Mouse (Mus musculus): Measurements from ENCODE around the gene Mrpl35. TPM values are rescaled to one million over a fixed set of nuclear protein-coding genes. Genes with fewer than 3 reads are reported as not detected.

Gene Mrpl35
- 43.7 TPM for polyA plus RNA-seq (2014; fragmentation: Illumina TruSeq; extraction: RNeasy Lipid Tissue Mini Kit (QIAGEN cat#74804); ENCODE audit: low read depth, low replicate concordance)

GRCm38 (mm10) chr6:71826869-71827268 is at the start of gene Mrpl35:
Gene Mrpl35, minus strand, starts transcription at chr6:71826969.

GRCm38 (mm10) chr6:71830690-71831580 is 4.2 kb upstream of the Mrpl35 start, which contains the start of gene Immt:
Gene Immt, plus strand, starts transcription at chr6:71831331.

Other genes starting within 250 kb of the Mrpl35 start
- 41.2 TPM for gene Kdm3a, start 194.0 kb downstream of the Mrpl35 start, polyA plus RNA-seq (2014; fragmentation: Illumina TruSeq; extraction: RNeasy Lipid Tissue Mini Kit (QIAGEN cat#74804); ENCODE audit: low read depth, low replicate concordance)
- 0.28 TPM for gene Reep1, start 119.4 kb downstream of the Mrpl35 start, polyA plus RNA-seq (2014; fragmentation: Illumina TruSeq; extraction: RNeasy Lipid Tissue Mini Kit (QIAGEN cat#74804); ENCODE audit: low read depth, low replicate concordance)
- gene Immt, start 4.4 kb upstream of the Mrpl35 start, polyA plus RNA-seq (2014; fragmentation: Illumina TruSeq; extraction: RNeasy Lipid Tissue Mini Kit (QIAGEN cat#74804); ENCODE audit: low read depth, low replicate concordance), result 446 TPM
- 194 TPM for gene Ptcd3, start 81.8 kb upstream of the Mrpl35 start, polyA plus RNA-seq (2014; fragmentation: Illumina TruSeq; extraction: RNeasy Lipid Tissue Mini Kit (QIAGEN cat#74804); ENCODE audit: low read depth, low replicate concordance)
- gene Polr1a, start 82.1 kb upstream of the Mrpl35 start, polyA plus RNA-seq (2014; fragmentation: Illumina TruSeq; extraction: RNeasy Lipid Tissue Mini Kit (QIAGEN cat#74804); ENCODE audit: low read depth, low replicate concordance), result 9.5 TPM